Comparison of ENCODE assay signal across 12 mouse cellular contexts in the genomic region with DNA sequence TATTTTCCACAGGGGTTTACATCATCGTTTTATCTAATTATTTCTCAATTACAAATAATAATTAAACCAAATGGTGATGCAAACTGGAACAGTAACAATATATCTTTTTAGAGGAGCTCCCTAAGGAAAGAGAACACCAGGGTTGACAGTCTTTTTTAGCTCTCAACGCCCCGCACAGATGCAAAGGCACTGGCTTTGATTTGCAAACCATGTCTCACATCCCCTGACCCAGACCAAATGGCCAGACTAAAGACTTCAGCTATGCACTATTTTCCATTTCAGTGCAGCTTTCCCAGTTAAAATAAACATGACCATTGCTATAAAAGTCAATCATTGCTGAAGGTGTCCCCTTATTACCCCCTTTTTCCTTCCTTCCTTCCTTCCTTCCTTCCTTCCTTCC.
"Had no signal": no experiment of that assay in that cellular context is flagged by ENCODE, and none has a peak within 500 bp of the region (broad histone marks: within the 10 kb centered on the region; RNA-seq: fewer than 3 reads in every experiment).

No protein-coding gene starts in this region.

- H3K4me3 ChIP-seq: layer of hippocampus, adult 2 months; limb, embryonic 13.5 days; liver, embryonic 15.5 days; megakaryocyte, embryonic 14.5 days; midbrain, embryonic 15.5 days; neural tube, embryonic 12.5 days had no signal

- H3K9ac ChIP-seq: limb, embryonic 13.5 days; liver, embryonic 15.5 days; midbrain, embryonic 15.5 days; neural tube, embryonic 12.5 days had no signal

- H3K9me3 ChIP-seq: limb, embryonic 13.5 days; liver, embryonic 15.5 days; midbrain, embryonic 15.5 days; neural tube, embryonic 12.5 days had no signal

- H3K4me2 ChIP-seq: limb, embryonic 13.5 days; liver, embryonic 11.5 days; liver, embryonic 15.5 days; midbrain, embryonic 11.5 days; midbrain, embryonic 15.5 days; neural tube, embryonic 12.5 days had no signal

- ATAC-seq: midbrain, embryonic 15.5 days had no signal

- H3K36me3 ChIP-seq: limb, embryonic 13.5 days; liver, embryonic 15.5 days; midbrain, embryonic 15.5 days; neural tube, embryonic 12.5 days had no signal

- H3K27ac ChIP-seq: layer of hippocampus, adult 2 months; limb, embryonic 13.5 days; liver, embryonic 15.5 days; macrophage; midbrain, embryonic 15.5 days; neural tube, embryonic 12.5 days; stomach, postnatal 0 days had no signal

- H3K27me3 ChIP-seq: limb, embryonic 13.5 days; liver, embryonic 15.5 days; megakaryocyte, embryonic 14.5 days; midbrain, embryonic 15.5 days; neural tube, embryonic 12.5 days had no signal

- DNase-seq: lung, adult 2 months; thymus, postnatal 4 days had no signal

- H3K4me1 ChIP-seq: liver, embryonic 15.5 days; megakaryocyte, embryonic 14.5 days; midbrain, embryonic 15.5 days; neural tube, embryonic 12.5 days had no signal
